Mouse (Mus musculus) olfactory bulb, adult 2 months (tissue): ENCODE measurements around the gene Ctnnbl1. TPM values are rescaled to one million over a fixed set of nuclear protein-coding genes. Genes with fewer than 3 reads are reported as not detected.

Experiments
- H3K27ac ChIP-seq: fragments of 200-500 bp; 2 replicates; pipeline ENCODE4 v1.5.1; 2012; ENCODE audit warnings: low read depth, low read length; ENCODE audit not compliant: insufficient read depth
- H3K4me1 ChIP-seq: fragments of 200-500 bp; 2 replicates; pipeline ENCODE4 v1.6.1; 2012; ENCODE audit warnings: low read length; ENCODE audit not compliant: control insufficient read depth, insufficient read depth
- H3K4me3 ChIP-seq: fragments of 200-500 bp; 2 replicates; pipeline ENCODE4 v1.5.1; 2012; ENCODE audit warnings: mild to moderate bottlenecking, low read depth, low read length, moderate library complexity; ENCODE audit not compliant: insufficient read depth
- CTCF ChIP-seq: fragments of 200-500 bp; IDR thresholded peaks from 2 replicates; pipeline ENCODE4 v1.5.1; 2012; ENCODE audit warnings: low read depth, mild to moderate bottlenecking, low read length, moderate library complexity; ENCODE audit not compliant: insufficient read depth
- POLR2A ChIP-seq: fragments of 200-500 bp; IDR thresholded peaks from 2 replicates; pipeline ENCODE4 v1.6.1; 2012; ENCODE audit warnings: mild to moderate bottlenecking, low read depth, low read length, moderate library complexity; ENCODE audit not compliant: insufficient read depth
- WGBS: fragments of 180-500 bp; shearing (Covaris S2); methylation state at CpG from one replicate; pipeline ENCODE4 v1.1.7; 2018; 5-methylcytosine and 5-hydroxymethylcytosine counted together
- polyA plus RNA-seq: library from polyadenylated mRNA; stranded (reverse); fragments of >200 nt; gene quantifications from 2 replicates; pipeline ENCODE4 v1.2.4, GENCODE M21; 2012; ENCODE audit warnings: low replicate concordance; ENCODE audit not compliant: missing spikeins, insufficient read depth, insufficient read length

The Ctnnbl1 gene
- polyA plus RNA-seq, result not detected in 2 replicates

GRCm38 (mm10) chr2:157736854-157737850 is at the start of gene Ctnnbl1:
Gene Ctnnbl1 (plus strand): TSS chr2:157737401.
- peaks cover 7% of the 10 kb centered on the region for H3K4me1 ChIP-seq
- no peak within 1 kb of the TSS for H3K27ac ChIP-seq
- WGBS, result 11% methylated on average over 44 of the region's 44 CpGs
- TF ChIP-seq CTCF (no peak), POLR2A (peak; percentile 51; the same call in 1 of the 2 replicates)
- H3K4me3 ChIP-seq, result peak within 1 kb of the TSS; percentile 69

- WGBS, result 75% methylated on average over 3 of the region's 3 CpGs
- Histone ChIP-seq H3K4me1 (no peaks in the 10 kb centered on the region), H3K4me3 (no peak overlapping the region), H3K27ac (no peak overlapping the region)
- TF ChIP-seq POLR2A (no peak), CTCF (no peak)
Observed at GRCm38 (mm10) chr2:157687506-157687905, 49.7 kb upstream of the Ctnnbl1 start.

- H3K27ac ChIP-seq, result no peak overlapping the region
Observed at GRCm38 (mm10) chr2:157691266-157692105, 45.7 kb upstream of the Ctnnbl1 start.

GRCm38 (mm10) chr2:157692365-157692932 is 44.8 kb upstream of the Ctnnbl1 start:
- WGBS, result 62% methylated on average over 17 of the region's 17 CpGs
- no peak for TF ChIP-seq CTCF
- TF ChIP-seq POLR2A, result no peak
- no peak overlapping the region for H3K27ac ChIP-seq

More at GRCm38 (mm10) chr2:157691266-157692105, 45.7 kb upstream of the Ctnnbl1 start:
- Histone ChIP-seq H3K4me3 (no peak overlapping the region), H3K4me1 (peaks cover 13% of the 10 kb centered on the region)
- no peak for TF ChIP-seq POLR2A
- TF ChIP-seq CTCF, result no peak
- WGBS, result 77% methylated on average over 13 of the region's 13 CpGs

GRCm38 (mm10) chr2:157693576-157693975 is 43.6 kb upstream of the Ctnnbl1 start:
- Histone ChIP-seq H3K27ac (no peak overlapping the region), H3K4me1 (peaks cover 16% of the 10 kb centered on the region), H3K4me3 (no peak overlapping the region)
- WGBS, result 97% methylated on average over 3 of the region's 3 CpGs
- TF ChIP-seq CTCF (no peak), POLR2A (no peak)

More at GRCm38 (mm10) chr2:157692365-157692932, 44.8 kb upstream of the Ctnnbl1 start:
- H3K4me3 ChIP-seq, result no peak overlapping the region
- peaks cover 16% of the 10 kb centered on the region for H3K4me1 ChIP-seq

GRCm38 (mm10) chr2:157696297-157696731 is 40.9 kb upstream of the Ctnnbl1 start:
- peaks cover 16% of the 10 kb centered on the region for H3K4me1 ChIP-seq
- no peak overlapping the region for H3K4me3 ChIP-seq
- H3K27ac ChIP-seq, result peak overlapping the region; percentile 62
- 17% methylated on average over 7 of the region's 7 CpGs for WGBS
- TF ChIP-seq CTCF (no peak), POLR2A (no peak)

GRCm38 (mm10) chr2:157703155-157703554 is 34.0 kb upstream of the Ctnnbl1 start:
- TF ChIP-seq CTCF, result no peak
- TF ChIP-seq POLR2A, result no peak
- WGBS, result 24% methylated on average over 8 of the region's 8 CpGs
- H3K4me1 ChIP-seq, result peaks cover 18% of the 10 kb centered on the region
- no peak overlapping the region for H3K27ac ChIP-seq
- H3K4me3 ChIP-seq, result no peak overlapping the region
